Mouse (Mus musculus) intestine, postnatal 0 days (tissue): ENCODE data around the gene Tssk2. TPM values are rescaled to one million over a fixed set of nuclear protein-coding genes. Genes with fewer than 3 reads are reported as not detected.

Experiments
- ATAC-seq: fragments of 200-750 bp; cut with Nextera tagmentation; 2 replicates; pipeline ENCODE4 v1.8.0; 2017; ENCODE audit warnings: mild to moderate bottlenecking, moderate TSS enrichment, moderate library complexity
- H3K27ac ChIP-seq: fragments of 300-500 bp; sonication (generic); 2 replicates; pipeline ENCODE4 v1.5.1; 2014; ENCODE audit warnings: mild to moderate bottlenecking, low read depth, low read length, moderate library complexity
- H3K27me3 ChIP-seq: fragments of 300-500 bp; sonication (generic); replicated peaks from 2 replicates; pipeline ENCODE4 v1.6.1; 2014; ENCODE audit warnings: low read length, mixed read lengths; ENCODE audit not compliant: control insufficient read depth, insufficient read depth
- H3K36me3 ChIP-seq: fragments of 300-500 bp; sonication (generic); 2 replicates; pipeline ENCODE4 v1.6.1; 2014; ENCODE audit warnings: mild to moderate bottlenecking, moderate library complexity; ENCODE audit not compliant: control insufficient read depth, insufficient read depth
- H3K4me1 ChIP-seq: fragments of 300-500 bp; sonication (generic); replicated peaks from 2 replicates; pipeline ENCODE4 v1.6.1; 2014; ENCODE audit warnings: antibody characterized with exemption, low read length, mixed read lengths; ENCODE audit not compliant: control insufficient read depth, insufficient read depth
- H3K4me2 ChIP-seq: fragments of 300-500 bp; sonication (generic); replicated peaks from 2 replicates; pipeline ENCODE4 v1.6.1; 2014; ENCODE audit warnings: low read depth, mild to moderate bottlenecking, moderate library complexity
- H3K4me3 ChIP-seq: fragments of 300-500 bp; sonication (generic); 2 replicates; pipeline ENCODE4 v1.5.1; 2014; ENCODE audit warnings: low read depth, low read length
- H3K9ac ChIP-seq: fragments of 300-500 bp; sonication (generic); 2 replicates; pipeline ENCODE4 v1.6.1; 2014; ENCODE audit warnings: mild to moderate bottlenecking, low read depth, low read length
- H3K9me3 ChIP-seq: fragments of 300-500 bp; sonication (generic); 2 replicates; pipeline ENCODE4 v1.6.1; 2016; ENCODE audit warnings: mixed run types; ENCODE audit not compliant: control insufficient read depth
- CTCF ChIP-seq: sonication (generic); IDR thresholded peaks from 2 replicates; pipeline ENCODE4 v1.5.1; 2016; ENCODE audit warnings: low read depth, mild to moderate bottlenecking, control low read depth, antibody characterized with exemption, moderate library complexity
- WGBS: fragments of 180-500 bp; shearing (Covaris S2); extraction: QIAGEN DNeasy Blood & Tissue Kit; methylation state at CpG from one replicate; pipeline ENCODE4 v1.1.7; 2014; 5-methylcytosine and 5-hydroxymethylcytosine counted together
- polyA plus RNA-seq: library from polyadenylated mRNA; unstranded; fragments of >200 nt; fragmentation: Nextera tagmentation; extraction: Ambion mirVana; gene quantifications from 2 replicates; pipeline ENCODE4 v1.2.1, GENCODE M21; 2015

Tssk2 gene
- polyA plus RNA-seq, 1 experiment from 2014 or later = not detected

DNA sequence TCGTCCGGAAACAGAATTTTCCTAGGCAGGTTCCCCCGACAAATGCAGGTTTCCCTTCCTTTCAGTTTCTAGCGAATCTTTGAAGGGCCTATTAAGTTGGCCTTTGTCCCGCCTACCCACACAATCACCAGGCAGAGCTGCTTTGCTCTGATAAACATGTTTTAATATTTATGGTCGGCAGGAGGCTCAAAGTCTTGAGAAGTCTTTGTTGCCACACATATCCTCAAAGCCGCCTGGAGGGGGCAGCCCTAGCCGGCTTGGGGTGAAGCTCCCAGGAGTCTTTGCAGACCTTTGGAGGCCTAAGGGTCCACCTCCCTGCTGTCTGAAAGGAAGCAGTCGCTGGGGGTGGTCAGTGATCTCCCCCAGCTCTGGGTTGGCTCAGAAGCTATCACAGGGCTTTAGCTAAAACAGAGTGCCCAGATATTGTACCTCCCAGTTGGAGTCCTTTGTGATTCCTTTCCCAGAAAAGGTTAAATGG lies 30.2 kb downstream of the Tssk2 start:
- H3K27me3 ChIP-seq = peaks cover 3% of the 10 kb centered on the region; the same call in 1 of the 2 replicates
- TF ChIP-seq CTCF = peak; percentile 83
- peak overlapping the region; percentile 97 for H3K4me2 ChIP-seq
- H3K27ac ChIP-seq = peak overlapping the region; percentile 98
- H3K9ac ChIP-seq = peak overlapping the region; percentile 76
- H3K36me3 ChIP-seq = peaks cover 17% of the 10 kb centered on the region; the same call in 1 of the 2 replicates
- H3K9me3 ChIP-seq = no peaks in the 10 kb centered on the region
- peak overlapping the region; percentile 86 for H3K4me3 ChIP-seq
- peak; percentile 82 for ATAC-seq
- WGBS = under 1% methylated on average over 9 of the region's 9 CpGs
- H3K4me1 ChIP-seq = 0 out of 2 replicates have a peak, but pooled peaks cover 4% of the 10 kb centered on the region

DNA sequence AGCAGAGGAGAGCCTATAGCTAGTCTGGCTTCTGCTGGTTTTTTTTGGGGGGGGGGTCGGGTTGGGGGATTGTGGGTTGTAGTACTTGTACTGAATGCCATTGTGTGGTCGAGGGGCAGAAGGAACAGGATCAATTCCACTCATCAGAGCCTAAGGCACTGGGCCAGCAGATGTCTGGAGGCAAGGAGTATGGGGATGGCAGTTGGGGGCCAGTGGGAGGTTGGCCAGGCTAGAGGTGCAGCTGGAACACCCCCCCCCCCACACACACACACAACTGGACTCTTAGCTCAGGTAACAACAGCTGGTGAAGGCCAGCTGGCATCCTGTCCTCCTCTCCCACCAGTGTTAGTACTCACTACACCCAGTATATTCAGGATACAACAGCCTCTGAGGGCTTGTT lies 30.8 kb downstream of the Tssk2 start:
- 26% methylated on average over 2 of the region's 2 CpGs for WGBS
- H3K4me1 ChIP-seq = 0 out of 2 replicates have a peak, but pooled peaks cover 4% of the 10 kb centered on the region
- no peak overlapping the region for H3K4me3 ChIP-seq
- H3K9me3 ChIP-seq = no peaks in the 10 kb centered on the region
- peaks cover 17% of the 10 kb centered on the region; the same call in 1 of the 2 replicates for H3K36me3 ChIP-seq
- no peak for ATAC-seq
- no peak overlapping the region for H3K9ac ChIP-seq
- no peak for TF ChIP-seq CTCF
- no peak overlapping the region for H3K4me2 ChIP-seq
- peaks cover 3% of the 10 kb centered on the region; the same call in 1 of the 2 replicates for H3K27me3 ChIP-seq
- H3K27ac ChIP-seq = peak overlapping the region; percentile 98; the same call in 1 of the 2 replicates

DNA sequence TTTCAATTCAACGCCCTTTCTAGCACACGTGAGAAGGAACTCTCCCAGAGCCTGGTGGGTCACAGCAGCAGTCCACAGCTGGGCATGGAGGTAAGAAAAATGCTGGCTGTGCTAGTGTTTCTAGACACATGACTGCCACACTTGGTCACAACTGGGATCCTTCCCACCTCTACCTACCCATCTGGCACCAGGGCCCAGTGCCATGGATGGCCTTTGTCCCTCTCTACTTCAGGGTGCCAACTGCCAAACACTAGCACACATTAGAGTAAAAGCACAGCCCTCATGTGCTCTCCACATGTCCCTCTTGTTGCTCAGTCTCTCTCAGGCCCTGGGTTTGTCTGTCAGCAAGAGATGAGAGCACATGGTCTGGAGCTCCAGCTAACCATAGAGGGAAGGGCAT lies 31.2 kb downstream of the Tssk2 start:
- Histone ChIP-seq H3K4me3 (no peak overlapping the region), H3K27ac (no peak overlapping the region), H3K9me3 (no peaks in the 10 kb centered on the region), H3K4me2 (no peak overlapping the region), H3K4me1 (0 out of 2 replicates have a peak, but pooled peaks cover 4% of the 10 kb centered on the region), H3K36me3 (peaks cover 17% of the 10 kb centered on the region; the same call in 1 of the 2 replicates), H3K27me3 (peaks cover 3% of the 10 kb centered on the region; the same call in 1 of the 2 replicates), H3K9ac (no peak overlapping the region)
- 90% methylated on average over 2 of the region's 2 CpGs for WGBS
- TF ChIP-seq CTCF = no peak
- no peak for ATAC-seq

DNA sequence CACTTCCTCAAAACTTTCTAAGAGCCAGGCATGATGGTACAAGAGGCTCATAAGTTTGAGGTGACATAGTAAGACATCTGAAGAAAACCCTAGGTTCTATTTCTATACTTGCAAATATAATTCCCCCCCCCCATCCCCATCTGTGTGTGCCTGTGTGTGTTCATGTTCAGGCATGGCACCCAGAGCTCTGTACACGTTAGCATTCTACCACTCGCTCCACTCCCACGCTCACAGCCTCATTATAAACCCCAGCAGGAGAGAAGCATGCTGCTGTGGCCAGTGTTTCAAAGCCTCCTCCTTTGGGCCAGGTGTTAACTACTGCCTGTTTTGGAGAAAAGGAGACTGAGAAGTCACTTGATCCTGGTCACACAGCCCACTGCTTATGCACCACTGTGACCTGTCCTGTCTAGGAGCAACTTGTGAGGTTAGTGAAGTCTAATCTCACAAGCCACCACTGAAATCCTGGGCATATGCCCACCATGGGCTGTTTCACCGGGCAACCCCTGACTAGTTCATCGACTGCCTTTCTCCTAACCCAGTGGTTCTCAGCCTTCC lies 33.5 kb downstream of the Tssk2 start:
- no peaks in the 10 kb centered on the region for H3K9me3 ChIP-seq
- no peak overlapping the region for H3K9ac ChIP-seq
- peaks cover 8% of the 10 kb centered on the region; the same call in 1 of the 2 replicates for H3K27me3 ChIP-seq
- no peak for ATAC-seq
- 84% methylated on average over 5 of the region's 5 CpGs for WGBS
- H3K27ac ChIP-seq = no peak overlapping the region
- no peak for TF ChIP-seq CTCF
- H3K4me3 ChIP-seq = no peak overlapping the region
- H3K4me1 ChIP-seq = no peaks in the 10 kb centered on the region
- H3K36me3 ChIP-seq = no peaks in the 10 kb centered on the region
- H3K4me2 ChIP-seq = no peak overlapping the region

DNA sequence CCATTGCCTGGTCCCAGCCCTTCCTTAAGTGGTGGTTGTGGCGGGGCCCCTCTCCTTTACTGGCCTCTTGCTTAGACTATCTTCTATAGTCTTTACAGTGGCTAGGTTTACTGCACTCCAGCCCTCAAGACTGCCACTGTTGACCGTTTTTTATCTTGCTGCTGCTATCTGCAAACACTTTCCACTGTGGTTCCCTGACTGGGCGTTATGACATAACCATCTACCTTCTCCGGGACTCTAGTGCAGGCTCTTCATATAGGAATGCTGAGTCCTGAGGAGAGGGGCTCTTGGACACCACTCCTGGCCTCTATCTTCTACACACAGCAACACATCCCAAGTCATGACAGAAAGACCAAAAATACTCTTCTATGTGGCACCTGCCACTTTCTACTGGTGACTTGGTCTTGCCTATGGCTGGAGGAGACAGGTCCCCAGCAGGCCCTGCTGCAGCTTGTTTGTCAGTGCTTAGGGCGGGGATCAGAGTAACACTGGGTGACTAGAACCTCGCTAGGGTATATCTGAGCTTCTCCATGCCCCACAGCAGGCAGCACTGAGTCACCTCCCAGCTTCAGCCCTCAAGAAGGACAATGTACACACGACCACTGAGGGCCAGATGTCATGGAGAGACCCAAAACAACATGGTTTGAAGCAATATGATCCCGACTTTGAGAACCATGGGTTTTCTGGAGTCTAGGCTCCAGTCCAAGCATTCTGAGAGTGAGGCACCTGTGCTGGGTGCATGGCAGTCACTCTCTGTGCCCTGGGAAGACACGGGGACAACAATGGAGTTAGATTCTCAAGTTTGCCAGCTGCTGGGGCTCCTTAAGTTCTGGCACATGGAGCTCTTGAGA lies 35.4 kb downstream of the Tssk2 start:
- H3K36me3 ChIP-seq = no peaks in the 10 kb centered on the region
- H3K27ac ChIP-seq = no peak overlapping the region
- no peak overlapping the region for H3K9ac ChIP-seq
- peaks cover 15% of the 10 kb centered on the region; the same call in 1 of the 2 replicates for H3K27me3 ChIP-seq
- no peak for TF ChIP-seq CTCF
- no peak overlapping the region for H3K4me2 ChIP-seq
- H3K4me1 ChIP-seq = no peaks in the 10 kb centered on the region
- no peak for ATAC-seq
- WGBS = 53% methylated on average over 9 of the region's 9 CpGs
- H3K9me3 ChIP-seq = no peaks in the 10 kb centered on the region
- no peak overlapping the region for H3K4me3 ChIP-seq

DNA sequence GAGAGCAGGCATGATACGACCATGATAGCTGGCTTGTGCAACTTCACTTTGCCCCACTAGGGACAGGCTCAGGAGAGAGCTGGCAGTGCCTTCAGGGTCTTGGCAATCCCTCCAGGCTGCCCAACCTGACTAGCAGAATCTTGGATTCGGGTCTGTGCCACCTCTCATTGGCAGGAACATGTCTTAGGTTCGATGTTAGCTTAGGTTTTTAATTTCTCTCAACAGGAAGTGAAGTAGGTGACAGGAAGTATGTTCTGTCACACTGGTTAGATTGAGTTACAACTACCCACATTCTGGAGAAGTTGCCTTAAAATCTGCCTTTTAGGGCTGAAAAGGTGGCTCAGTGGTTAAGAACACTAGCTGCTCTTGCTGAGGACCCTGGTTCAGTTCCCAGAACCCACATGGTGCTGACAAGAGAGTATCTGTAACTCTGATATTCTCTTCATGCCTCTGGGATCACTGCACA lies 36.0 kb downstream of the Tssk2 start:
- no peaks in the 10 kb centered on the region for H3K36me3 ChIP-seq
- peaks cover 15% of the 10 kb centered on the region; the same call in 1 of the 2 replicates for H3K27me3 ChIP-seq
- H3K9me3 ChIP-seq = no peaks in the 10 kb centered on the region
- no peak for TF ChIP-seq CTCF
- no peak overlapping the region for H3K27ac ChIP-seq
- no peak for ATAC-seq
- H3K4me2 ChIP-seq = no peak overlapping the region
- 67% methylated on average over 3 of the region's 3 CpGs for WGBS
- H3K4me3 ChIP-seq = no peak overlapping the region
- no peak overlapping the region for H3K9ac ChIP-seq
- no peaks in the 10 kb centered on the region for H3K4me1 ChIP-seq
